32 mouse cellular contexts compared by ENCODE assay signal in the genomic region with DNA sequence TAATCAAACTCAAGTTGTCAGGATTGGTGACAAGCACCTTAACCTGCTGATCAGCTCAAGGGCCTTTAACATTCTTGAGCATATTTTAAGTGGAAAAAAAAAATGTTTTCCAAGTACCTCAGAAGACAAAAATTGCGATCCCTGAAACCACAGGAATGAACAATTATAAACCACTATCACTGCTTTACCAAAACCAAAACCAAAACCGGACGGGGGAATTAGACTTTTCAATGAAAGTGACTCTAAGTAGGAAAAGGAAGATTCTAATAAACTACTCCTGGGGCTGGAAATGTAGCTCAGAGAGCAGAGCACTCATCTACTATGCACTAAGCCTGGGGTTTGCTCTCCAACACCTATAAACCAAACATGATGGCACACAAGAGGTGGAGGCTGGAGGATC. TPM values are rescaled to one million over a fixed set of nuclear protein-coding genes. Genes with fewer than 3 reads are reported as not detected.
DNase-seq lines count a peak whose midpoint lies in the region; ATAC-seq and TF ChIP-seq lines count a peak whose summit lies in the region.
"Had no signal": no experiment of that assay in that cellular context is flagged by ENCODE, and none has a peak within 500 bp of the region (broad histone marks: within the 10 kb centered on the region; RNA-seq: fewer than 3 reads in every experiment).

No protein-coding gene starts in this region.

- H3K27ac ChIP-seq in liver, embryonic 12.5 days, result peak overlapping the region; percentile 12; the same call in 1 of the 2 replicates
- H3K27ac ChIP-seq in bone marrow macrophage, adult 2 months (ENCODE audit: insufficient read depth, low read depth, low read length), result peak overlapping the region; percentile 31
- H3K27ac ChIP-seq: embryonic facial prominence, embryonic 10.5 days; embryonic facial prominence, embryonic 15.5 days; forebrain, embryonic 13.5 days; heart, embryonic 10.5 days; hindbrain, embryonic 14.5 days; left cerebral cortex, adult 2 months; limb, embryonic 13.5 days; liver, embryonic 15.5 days; lung, embryonic 15.5 days; midbrain, embryonic 10.5 days; midbrain, embryonic 15.5 days; stomach, postnatal 0 days had no signal

- H3K4me3 ChIP-seq in liver, embryonic 12.5 days, result no peak overlapping the region
- H3K4me3 ChIP-seq in C2C12 (ENCODE audit: insufficient read depth, poor library complexity, severe bottlenecking), result no peak overlapping the region
- H3K4me3 ChIP-seq in bone marrow macrophage, adult 2 months (ENCODE audit: insufficient read depth, low read length), result peak overlapping the region; percentile 14
- H3K4me3 ChIP-seq in myocyte, result no peak overlapping the region
- H3K4me3 ChIP-seq: embryonic facial prominence, embryonic 10.5 days; embryonic facial prominence, embryonic 15.5 days; forebrain, embryonic 13.5 days; heart, embryonic 10.5 days; left cerebral cortex, adult 2 months; limb, embryonic 13.5 days; liver, embryonic 15.5 days; lung, embryonic 15.5 days; midbrain, embryonic 10.5 days; midbrain, embryonic 15.5 days had no signal

- H3ac ChIP-seq in C2C12 (ENCODE audit: control insufficient read depth, insufficient read length, low read depth) (peak overlapping the region; percentile 4), myocyte (ENCODE audit: control insufficient read depth, insufficient read length) (no peak overlapping the region)

- no peak overlapping the region for H3K4me2 ChIP-seq in liver, embryonic 12.5 days
- peak overlapping the region; percentile 83 for H3K4me2 ChIP-seq in myocyte (ENCODE audit: low read depth)
- H3K4me2 ChIP-seq: embryonic facial prominence, embryonic 15.5 days; forebrain, embryonic 13.5 days; hindbrain, embryonic 14.5 days; limb, embryonic 13.5 days; liver, embryonic 15.5 days; lung, embryonic 15.5 days; midbrain, embryonic 15.5 days had no signal

- no peaks in the 10 kb centered on the region for H3K27me3 ChIP-seq in liver, embryonic 12.5 days (replicated peaks)
- H3K27me3 ChIP-seq in C2C12 (ENCODE audit: control insufficient read depth, insufficient read depth, insufficient read length) (no peaks in the 10 kb centered on the region), myocyte (ENCODE audit: control insufficient read depth, insufficient read depth, insufficient read length) (no peaks in the 10 kb centered on the region)
- H3K27me3 ChIP-seq: embryonic facial prominence, embryonic 15.5 days; forebrain, embryonic 13.5 days; limb, embryonic 13.5 days; liver, embryonic 15.5 days; lung, embryonic 15.5 days; midbrain, embryonic 15.5 days had no signal

- no peak for ATAC-seq in liver, embryonic 12.5 days
- no peak for ATAC-seq in CD4-positive, CD25-positive, alpha-beta regulatory T cell, adult 4 months
- ATAC-seq: forebrain, embryonic 13.5 days; midbrain, embryonic 15.5 days had no signal

- H3K9ac ChIP-seq in liver, embryonic 12.5 days, result no peak overlapping the region
- H3K9ac ChIP-seq: embryonic facial prominence, embryonic 15.5 days; forebrain, embryonic 13.5 days; hindbrain, embryonic 14.5 days; limb, embryonic 13.5 days; liver, embryonic 15.5 days; lung, embryonic 15.5 days; midbrain, embryonic 15.5 days had no signal

- peaks cover 24% of the 10 kb centered on the region for H3K36me3 ChIP-seq in liver, embryonic 12.5 days
- peaks cover 44% of the 10 kb centered on the region for H3K36me3 ChIP-seq in C2C12 (ENCODE audit: control insufficient read depth, insufficient read depth)
- H3K36me3 ChIP-seq in myocyte (ENCODE audit: control insufficient read depth, insufficient read depth), result no peaks in the 10 kb centered on the region
- H3K36me3 ChIP-seq: midbrain, embryonic 15.5 days had no signal

- peaks cover 50% of the 10 kb centered on the region for H3K4me1 ChIP-seq in liver, embryonic 12.5 days
- H3K4me1 ChIP-seq in bone marrow macrophage, adult 2 months (ENCODE audit: control insufficient read depth, insufficient read depth, low read length), result peaks cover 38% of the 10 kb centered on the region

- H3K9me3 ChIP-seq in liver, embryonic 12.5 days (replicated peaks), result no peaks in the 10 kb centered on the region
- H3K9me3 ChIP-seq: embryonic facial prominence, embryonic 10.5 days; embryonic facial prominence, embryonic 15.5 days; forebrain, embryonic 13.5 days; heart, embryonic 10.5 days; limb, embryonic 13.5 days; liver, embryonic 15.5 days; lung, embryonic 15.5 days; midbrain, embryonic 10.5 days; midbrain, embryonic 15.5 days had no signal

- peaks cover 96% of the 10 kb centered on the region for H3K79me3 ChIP-seq in C2C12 (ENCODE audit: low read depth)

- WGBS in liver, embryonic 12.5 days (ENCODE audit: insufficient replicate concordance), result 84% methylated on average over 3 of the region's 3 CpGs

- no peak for TF ChIP-seq CTCF in C2C12 (IDR thresholded peaks at IDR 0.05; ENCODE audit: control insufficient read depth, insufficient read depth, insufficient read length)
- TF ChIP-seq CTCF in bone marrow macrophage, adult 2 months (IDR thresholded peaks at IDR 0.05; ENCODE audit: low read depth, low read length), result no peak

- no peak for TF ChIP-seq POLR2A in bone marrow macrophage, adult 2 months (IDR thresholded peaks at IDR 0.05; ENCODE audit: borderline replicate concordance, low read depth, low read length)
- TF ChIP-seq POLR2A in myocyte (IDR thresholded peaks at IDR 0.05; ENCODE audit: insufficient read length, low read depth), result no peak

- no peak for DNase-seq in liver
- DNase-seq in urinary bladder, postnatal 14 days (ENCODE audit: low spot score), result no peak
- DNase-seq: adrenal gland, adult 2 months; adrenal gland, postnatal 36 days; cerebellum, adult 8-10 months; cerebellum, postnatal 25 days; gastrocnemius, postnatal 25 days; heart, adult 11 months; heart, postnatal 4 days; kidney, adult 11 months; kidney, postnatal 14 days; lung, postnatal 4 days; spleen, adult 18-20 months; thymus, adult 2 months; thymus, postnatal 36 days had no signal

- H3K79me2 ChIP-seq in C2C12 (ENCODE audit: control insufficient read depth, insufficient read depth), result peaks cover 100% of the 10 kb centered on the region
- H3K79me2 ChIP-seq in myocyte (ENCODE audit: control insufficient read depth, insufficient read depth), result peaks cover 97% of the 10 kb centered on the region

TF ChIP-seq in C2C12, 6 proteins besides CTCF, POLR2A, EP300 and RAD21:
- TF ChIP-seq CEBPB (IDR thresholded peaks at IDR 0.05; ENCODE audit: low read depth), result no peak
- TF ChIP-seq USF1 (IDR thresholded peaks at IDR 0.05; ENCODE audit: low read depth), result no peak
- no peak for TF ChIP-seq FOSL1 (IDR thresholded peaks at IDR 0.05; ENCODE audit: insufficient read depth, low read length, poor library complexity, severe bottlenecking)
- TF ChIP-seq MYOD1 (IDR thresholded peaks at IDR 0.05; ENCODE audit: control insufficient read depth, insufficient read length, low read depth), result no peak
- TF ChIP-seq MYOG (IDR thresholded peaks at IDR 0.05; ENCODE audit: control insufficient read depth, extremely low read depth, insufficient read length), result no peak
- no peak for TF ChIP-seq MAX (IDR thresholded peaks at IDR 0.05)

TF ChIP-seq in myocyte, 11 proteins besides CTCF, POLR2A, EP300 and RAD21:
- TF ChIP-seq MAX (IDR thresholded peaks at IDR 0.05; ENCODE audit: low read depth), result no peak
- TF ChIP-seq SRF (IDR thresholded peaks at IDR 0.05; ENCODE audit: control insufficient read depth, insufficient read length, low read depth), result no peak
- no peak for TF ChIP-seq POLR2AphosphoS2 (IDR thresholded peaks at IDR 0.05; ENCODE audit: insufficient read length, low read depth)
TF ChIP-seq in myocyte: peak in this region for 0.

RNA-seq across cellular contexts. Expression of gene Actr2, which starts 5.8 kb away (rescaled TPM):
- polyA plus RNA-seq in liver, embryonic 12.5 days (2016; fragmentation: Nextera tagmentation; extraction: Ambion mirVana), result 77.8 and 78.1 TPM in 2 replicates
- polyA plus RNA-seq in C2C12 (2012; fragmentation: generic; extraction: Trizol), result 59.5 TPM
- 392 and 406 TPM in 2 replicates for polyA plus RNA-seq in bone marrow macrophage, adult 2 months (2012; ENCODE audit: insufficient read depth, insufficient read length, missing spikeins)
- polyA plus RNA-seq in myocyte (2012; fragmentation: generic; extraction: Trizol), result 30.2 TPM
- polyA plus RNA-seq in CD4-positive, CD25-positive, alpha-beta regulatory T cell, adult 4 months (2017; shearing (Covaris generic)), result 100 to 1,000 TPM; 437 to 601 TPM
